Mouse (Mus musculus): ENCODE data around the gene Dnase1. TPM values are rescaled to one million over a fixed set of nuclear protein-coding genes. Genes with fewer than 3 reads are reported as not detected.
"Not testable (repeated sequence)": the region's sequence is repeated elsewhere in the genome, so short reads cannot be mapped to it uniquely, and the experiment has no call there.

Dnase1 gene
- 5.7 and 6.8 TPM in 2 replicates for polyA plus RNA-seq (2016; fragmentation: Nextera tagmentation; extraction: Ambion mirVana)

DNA sequence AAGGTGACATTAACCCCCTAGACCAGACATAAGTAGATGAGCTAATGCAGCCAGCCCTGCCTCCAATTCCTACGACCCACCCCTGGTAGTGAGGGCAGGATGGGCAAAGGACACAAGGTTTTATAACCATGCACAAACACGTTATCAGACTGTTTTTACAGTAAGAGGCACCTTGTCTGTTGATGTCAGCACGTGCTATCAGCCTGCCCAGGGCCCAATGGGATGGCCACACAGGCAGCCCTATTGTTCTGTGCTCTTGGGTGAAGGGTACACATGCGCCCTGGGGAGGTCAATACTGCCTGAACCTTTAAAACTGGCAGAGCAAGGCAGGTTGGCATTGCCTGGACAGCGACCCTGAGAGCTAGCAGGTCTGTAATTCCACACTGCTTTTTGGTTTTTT is at the start of gene Dnase1:
Gene Dnase1, plus strand, starts transcription at position 136 of the 400 bp plus-strand sequence.
- peaks cover 55% of the 10 kb centered on the region for H3K36me3 ChIP-seq
- no peak for ATAC-seq (ENCODE audit: low FRiP score, low read depth)
- WGBS = 92% methylated on average over 5 of the region's 5 CpGs

GRCm38 (mm10) chr16:3988410-3988809 is 48.3 kb upstream of the Dnase1 start:
- no peaks in the 10 kb centered on the region for H3K9me3 ChIP-seq
- no peak overlapping the region for H3K4me2 ChIP-seq (replicated peaks)
- ATAC-seq (ENCODE audit: low FRiP score, low read depth) = no peak
- no peaks in the 10 kb centered on the region for H3K4me1 ChIP-seq
- WGBS = 92% methylated on average over 4 of the region's 4 CpGs
- H3K27ac ChIP-seq = no peak overlapping the region
- H3K27me3 ChIP-seq (replicated peaks) = no peaks in the 10 kb centered on the region
- peaks cover 96% of the 10 kb centered on the region for H3K36me3 ChIP-seq
- no peak overlapping the region for H3K4me3 ChIP-seq
- H3K9ac ChIP-seq = no peak overlapping the region

More for the DNA sequence above, at the start of gene Dnase1:
- Histone ChIP-seq H3K4me1 (no peaks in the 10 kb centered on the region), H3K27me3 (replicated peaks) (no peaks in the 10 kb centered on the region), H3K9me3 (no peaks in the 10 kb centered on the region), H3K27ac (no peak within 1 kb of the TSS), H3K4me2 (replicated peaks) (no peak within 1 kb of the TSS), H3K4me3 (no peak within 1 kb of the TSS), H3K9ac (no peak within 1 kb of the TSS)

GRCm38 (mm10) chr16:4003489-4004398 is 33.0 kb upstream of the Dnase1 start, which contains the start of gene Slx4:
Slx4 (minus strand) TSS chr16:4003770.
- Histone ChIP-seq H3K27ac (peak within 1 kb of the TSS; percentile 50; the same call in 1 of the 2 replicates), H3K4me3 (peak within 1 kb of the TSS; percentile 76), H3K4me2 (replicated peaks) (peak within 1 kb of the TSS; percentile 89), H3K36me3 (peaks cover 23% of the 10 kb centered on the region), H3K4me1 (peaks cover 10% of the 10 kb centered on the region), H3K27me3 (replicated peaks) (no peaks in the 10 kb centered on the region), H3K9ac (peak within 1 kb of the TSS; percentile 83), H3K9me3 (0 out of 2 replicates have a peak, but pooled peaks cover 7% of the 10 kb centered on the region)
- ATAC-seq (ENCODE audit: low FRiP score, low read depth) = peak; percentile 98
- WGBS = 1% methylated on average over 58 of the region's 58 CpGs

- ATAC-seq (ENCODE audit: low FRiP score, low read depth) = no peak
- H3K36me3 ChIP-seq = no peaks in the 10 kb centered on the region
- no peak overlapping the region for H3K27ac ChIP-seq
- H3K4me1 ChIP-seq = no peaks in the 10 kb centered on the region
- no peak overlapping the region for H3K9ac ChIP-seq
- H3K4me2 ChIP-seq (replicated peaks) = no peak overlapping the region
- H3K9me3 ChIP-seq = 0 out of 2 replicates have a peak, but pooled peaks cover under 1% of the 10 kb centered on the region
- H3K4me3 ChIP-seq = no peak overlapping the region
- H3K27me3 ChIP-seq (replicated peaks) = no peaks in the 10 kb centered on the region
- WGBS = 80% methylated on average over 4 of the region's 4 CpGs
Measured at GRCm38 (mm10) chr16:4012882-4013570, 23.7 kb upstream of the Dnase1 start.

DNA sequence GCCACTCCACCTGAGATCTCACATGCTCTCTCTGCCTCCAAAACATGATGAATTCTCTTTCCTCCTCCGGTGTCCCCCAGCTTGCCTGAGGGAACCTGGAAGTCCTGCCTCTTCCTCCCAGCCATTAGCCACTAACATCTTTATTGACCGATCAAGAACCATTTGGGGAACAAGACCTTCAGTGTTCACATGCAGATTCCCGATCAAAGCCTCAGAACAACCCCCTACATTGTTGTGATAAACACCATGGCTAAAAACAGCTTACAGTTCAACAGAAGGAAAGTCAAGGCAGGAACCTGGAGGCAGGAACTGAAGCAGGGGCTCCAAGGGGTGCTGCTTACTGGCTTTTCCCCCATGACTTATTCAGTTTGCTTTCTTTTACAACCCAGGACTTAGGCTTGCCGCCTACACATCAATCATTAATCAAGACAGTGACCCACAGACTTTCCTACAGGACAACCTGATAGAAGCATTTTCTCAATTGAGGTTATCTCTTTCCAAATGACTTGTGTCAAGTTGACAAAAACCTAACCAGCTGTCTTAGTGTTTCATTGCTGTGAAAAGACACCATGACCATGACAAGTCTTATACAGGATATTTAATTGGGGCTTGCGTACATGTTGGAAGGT is 22.6 kb upstream of the Dnase1 start:
- H3K4me3 ChIP-seq = no peak overlapping the region
- no peaks in the 10 kb centered on the region for H3K4me1 ChIP-seq
- H3K4me2 ChIP-seq (replicated peaks) = no peak overlapping the region
- no peaks in the 10 kb centered on the region for H3K27me3 ChIP-seq (replicated peaks)
- H3K9me3 ChIP-seq = no peaks in the 10 kb centered on the region
- no peak for ATAC-seq (ENCODE audit: low FRiP score, low read depth)
- no peaks in the 10 kb centered on the region for H3K36me3 ChIP-seq
- WGBS = 79% methylated on average over 5 of the region's 5 CpGs
- H3K9ac ChIP-seq = no peak overlapping the region
- H3K27ac ChIP-seq = no peak overlapping the region

DNA sequence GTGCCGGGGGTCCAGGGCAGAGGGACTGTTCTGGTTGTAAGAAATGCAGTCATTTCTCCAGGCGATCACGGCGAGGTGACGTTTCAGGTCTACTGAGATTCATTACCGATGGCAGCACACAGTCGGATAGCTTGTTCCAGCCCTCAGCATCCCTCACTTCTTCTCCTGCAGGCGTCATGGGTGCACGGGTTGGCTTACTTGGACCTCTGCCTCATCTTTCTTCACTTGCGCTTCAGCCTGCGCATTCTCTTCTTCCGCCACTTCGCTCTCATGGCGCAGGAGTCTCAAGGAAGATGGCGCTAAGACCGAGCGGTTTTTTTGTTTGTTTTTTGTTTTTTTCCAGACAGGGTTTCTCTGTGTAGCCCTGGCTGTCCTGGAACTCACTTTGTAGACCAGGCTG is 20.0 kb upstream of the Dnase1 start:
- not testable (repeated sequence) for H3K4me3 ChIP-seq; H3K9ac ChIP-seq; H3K4me2 ChIP-seq (replicated peaks); H3K36me3 ChIP-seq; H3K27ac ChIP-seq; H3K27me3 ChIP-seq (replicated peaks); H3K4me1 ChIP-seq; H3K9me3 ChIP-seq; ATAC-seq (ENCODE audit: low FRiP score, low read depth)
- 77% methylated on average over 17 of the region's 17 CpGs for WGBS

DNA sequence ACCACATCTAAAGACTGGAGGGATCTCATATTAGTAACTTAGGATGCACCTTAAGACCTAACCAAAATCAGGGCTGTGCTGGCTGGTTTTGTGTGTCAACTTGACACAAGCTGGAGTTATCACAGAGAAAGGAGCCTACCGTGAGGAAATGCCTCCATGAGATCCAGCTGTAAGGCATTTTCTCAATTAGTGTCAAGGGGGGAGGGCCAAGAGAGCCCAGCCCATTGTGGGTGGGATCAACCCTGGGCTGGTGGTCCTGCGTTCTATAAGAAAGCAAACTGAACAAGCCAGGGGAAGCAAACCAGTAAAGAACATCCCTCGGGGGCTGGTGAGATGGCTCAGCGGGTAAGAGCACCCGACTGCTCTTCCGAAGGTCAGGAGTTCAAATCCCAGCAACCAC is 19.3 kb upstream of the Dnase1 start:
- not testable (repeated sequence) for ATAC-seq (ENCODE audit: low FRiP score, low read depth); H3K4me3 ChIP-seq; H3K9me3 ChIP-seq; H3K9ac ChIP-seq; H3K4me1 ChIP-seq; H3K36me3 ChIP-seq; H3K4me2 ChIP-seq (replicated peaks); H3K27me3 ChIP-seq (replicated peaks); H3K27ac ChIP-seq
- 84% methylated on average over 6 of the region's 6 CpGs for WGBS

DNA sequence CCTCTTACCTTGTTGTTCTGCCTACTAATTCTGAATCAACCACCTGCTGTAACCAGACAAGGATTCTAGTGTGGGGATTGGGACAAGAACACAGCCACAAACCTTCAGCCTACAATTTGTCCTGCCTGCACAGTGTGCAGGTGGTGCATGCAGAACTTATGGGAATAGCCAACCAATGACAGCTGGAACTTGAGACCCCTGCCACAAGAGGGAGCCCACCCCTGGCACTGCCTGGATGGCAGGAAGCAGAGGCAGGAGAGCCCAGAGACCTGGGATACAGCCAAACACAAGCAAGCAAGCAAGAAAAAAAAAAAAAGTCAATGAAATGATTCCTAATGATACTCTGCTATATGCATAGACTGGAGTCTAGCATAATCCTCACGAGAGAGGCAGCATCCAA is 15.5 kb upstream of the Dnase1 start:
- Histone ChIP-seq H3K4me1 (no peaks in the 10 kb centered on the region), H3K27ac (no peak overlapping the region), H3K9me3 (no peaks in the 10 kb centered on the region), H3K9ac (no peak overlapping the region), H3K36me3 (no peaks in the 10 kb centered on the region), H3K4me3 (no peak overlapping the region), H3K4me2 (replicated peaks) (no peak overlapping the region), H3K27me3 (replicated peaks) (no peaks in the 10 kb centered on the region)
- WGBS = 80% methylated on average over 1 of the region's 1 CpGs
- ATAC-seq (ENCODE audit: low FRiP score, low read depth) = no peak

- H3K4me2 ChIP-seq (replicated peaks) = no peak overlapping the region
- H3K36me3 ChIP-seq = no peaks in the 10 kb centered on the region
- H3K4me1 ChIP-seq = no peaks in the 10 kb centered on the region
- H3K9ac ChIP-seq = no peak overlapping the region
- H3K4me3 ChIP-seq = no peak overlapping the region
- 84% methylated on average over 4 of the region's 4 CpGs for WGBS
- H3K9me3 ChIP-seq = no peaks in the 10 kb centered on the region
- no peak overlapping the region for H3K27ac ChIP-seq
- no peak for ATAC-seq (ENCODE audit: low FRiP score, low read depth)
- no peaks in the 10 kb centered on the region for H3K27me3 ChIP-seq (replicated peaks)
Measured at GRCm38 (mm10) chr16:4022719-4023118, 14.0 kb upstream of the Dnase1 start.

GRCm38 (mm10) chr16:4026672-4027071 is 10.1 kb upstream of the Dnase1 start:
- Histone ChIP-seq H3K27ac (no peak overlapping the region), H3K4me3 (no peak overlapping the region), H3K9ac (no peak overlapping the region), H3K27me3 (replicated peaks) (no peaks in the 10 kb centered on the region), H3K4me1 (no peaks in the 10 kb centered on the region), H3K4me2 (replicated peaks) (no peak overlapping the region), H3K36me3 (no peaks in the 10 kb centered on the region), H3K9me3 (no peaks in the 10 kb centered on the region)
- no peak for ATAC-seq (ENCODE audit: low FRiP score, low read depth)
- WGBS = 69% methylated on average over 1 of the region's 1 CpGs

DNA sequence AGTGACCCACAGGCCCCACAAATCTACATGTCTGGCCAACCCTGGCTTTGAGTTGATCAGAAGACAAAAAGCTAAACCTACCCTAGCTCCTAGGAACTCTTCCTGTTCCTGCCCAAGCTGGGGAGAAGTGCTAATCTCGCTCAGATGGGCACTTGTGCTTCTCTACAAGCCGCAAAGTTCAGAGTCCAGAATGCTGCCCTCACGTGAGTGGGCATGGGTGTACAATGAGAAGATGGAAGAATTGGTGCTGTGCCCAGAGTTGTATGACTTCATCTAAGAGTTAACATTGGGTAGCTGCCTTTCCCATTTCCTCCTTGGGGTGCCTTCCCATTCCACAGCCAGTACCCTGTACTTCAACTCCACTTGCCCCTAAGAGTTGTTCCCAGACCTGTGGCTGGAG is 9.5 kb upstream of the Dnase1 start:
- Histone ChIP-seq H3K9ac (no peak overlapping the region), H3K4me3 (no peak overlapping the region), H3K9me3 (no peaks in the 10 kb centered on the region), H3K36me3 (no peaks in the 10 kb centered on the region), H3K27me3 (replicated peaks) (no peaks in the 10 kb centered on the region), H3K4me1 (no peaks in the 10 kb centered on the region), H3K27ac (no peak overlapping the region), H3K4me2 (replicated peaks) (no peak overlapping the region)
- no peak for ATAC-seq (ENCODE audit: low FRiP score, low read depth)
- 79% methylated on average over 3 of the region's 3 CpGs for WGBS

GRCm38 (mm10) chr16:4029371-4029841 is 7.3 kb upstream of the Dnase1 start:
- H3K4me3 ChIP-seq = no peak overlapping the region
- no peaks in the 10 kb centered on the region for H3K36me3 ChIP-seq
- H3K4me1 ChIP-seq = no peaks in the 10 kb centered on the region
- H3K27me3 ChIP-seq (replicated peaks) = no peaks in the 10 kb centered on the region
- WGBS = 88% methylated on average over 5 of the region's 5 CpGs
- H3K9ac ChIP-seq = no peak overlapping the region
- H3K27ac ChIP-seq = no peak overlapping the region
- no peak overlapping the region for H3K4me2 ChIP-seq (replicated peaks)
- H3K9me3 ChIP-seq = no peaks in the 10 kb centered on the region
- ATAC-seq (ENCODE audit: low FRiP score, low read depth) = no peak
